Mouse (Mus musculus) neutrophil, adult 59 days (primary cell): ENCODE data around the gene Gm6408. TPM values are rescaled to one million over a fixed set of nuclear protein-coding genes. Genes with fewer than 3 reads are reported as not detected.

ENCODE experiments used
- total RNA-seq, 2 experiments: library from RNA; stranded (reverse); gene quantifications; 1 replicate in 1 of 2; 2 replicates in 1 of 2; pipeline ENCODE4 v1.2.4; 2023

Gene Gm6408
- not detected for total RNA-seq

GRCm38 (mm10) chr5:146481665-146482064 is at the start of gene Gm6408:
TSS of gene Gm6408 (plus strand) at chr5:146481965.

GRCm38 (mm10) chr5:146491063-146491462 is 9.3 kb downstream of the Gm6408 start, which contains the start of gene Gm6370:
TSS of gene Gm6370 (plus strand) at chr5:146491363.

GRCm38 (mm10) chr5:146502099-146502498 is 20.3 kb downstream of the Gm6408 start, which contains the start of gene 4930449I24Rik:
TSS of gene 4930449I24Rik (plus strand) at chr5:146502399.

DNA sequence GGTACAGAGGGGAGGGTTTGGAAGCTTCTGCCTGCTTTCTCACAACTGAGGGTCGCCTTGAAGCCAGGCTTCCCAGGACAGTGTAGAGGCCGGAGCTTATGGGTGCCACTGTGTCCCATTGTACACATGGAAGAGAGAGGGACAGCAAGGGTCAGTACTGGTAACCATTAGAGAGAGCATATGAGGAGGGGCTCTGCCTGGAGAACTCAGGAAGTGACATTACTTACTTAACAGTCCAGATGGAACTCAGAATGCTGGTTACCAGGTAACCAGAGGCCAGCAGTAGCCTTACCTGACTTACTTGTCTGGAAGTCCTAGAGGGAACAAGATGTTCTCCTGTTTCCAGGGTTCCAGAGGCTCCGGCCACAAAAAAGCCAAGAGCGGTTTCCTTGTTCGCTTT is 32.1 kb downstream of the Gm6408 start, which contains the start of gene Gm3402:
TSS of gene Gm3402 (plus strand) at position 301 of the 400 bp plus-strand sequence.

DNA sequence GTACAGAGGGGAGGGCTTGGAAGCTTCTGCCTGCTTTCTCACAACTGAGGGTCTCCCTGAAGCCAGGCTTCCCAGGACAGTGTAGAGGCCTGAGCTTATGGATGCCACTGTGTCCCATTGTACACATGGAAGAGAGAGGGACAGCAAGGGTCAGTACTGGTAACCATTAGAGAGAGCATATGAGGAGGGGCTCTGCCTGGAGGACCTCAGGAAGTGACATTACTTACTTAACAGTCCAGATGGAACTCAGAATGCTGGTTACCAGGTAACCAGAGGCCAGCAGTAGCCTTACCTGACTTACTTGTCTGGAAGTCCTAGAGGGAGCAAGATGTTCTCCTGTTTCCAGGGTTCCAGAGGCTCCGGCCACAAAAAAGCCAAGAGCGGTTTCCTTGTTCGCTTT is 43.7 kb downstream of the Gm6408 start, which contains the start of gene Gm3404:
TSS of gene Gm3404 (plus strand) at position 301 of the 400 bp plus-strand sequence.

Other genes with a start within 250 kb of the Gm6408 start
- gene Wasf3, start 97.0 kb upstream of the Gm6408 start, total RNA-seq = not detected
- not detected for gene Gm6370, start 9.4 kb downstream of the Gm6408 start, total RNA-seq
- not detected for gene 4930449I24Rik, start 20.4 kb downstream of the Gm6408 start, total RNA-seq
- not detected for gene Gm3402, start 32.2 kb downstream of the Gm6408 start, total RNA-seq
- not detected for gene Gm3404, start 43.8 kb downstream of the Gm6408 start, total RNA-seq
- not detected for gene Gm3409, start 55.7 kb downstream of the Gm6408 start, total RNA-seq
- not detected for gene Gm3415, start 74.2 kb downstream of the Gm6408 start, total RNA-seq
- under 1 TPM in 1 of 2 experiments, not detected in 1; 0.22 TPM for gene Gpr12, start 103.3 kb downstream of the Gm6408 start, total RNA-seq